Mouse (Mus musculus): ENCODE results near the gene Itpr1.

DNA sequence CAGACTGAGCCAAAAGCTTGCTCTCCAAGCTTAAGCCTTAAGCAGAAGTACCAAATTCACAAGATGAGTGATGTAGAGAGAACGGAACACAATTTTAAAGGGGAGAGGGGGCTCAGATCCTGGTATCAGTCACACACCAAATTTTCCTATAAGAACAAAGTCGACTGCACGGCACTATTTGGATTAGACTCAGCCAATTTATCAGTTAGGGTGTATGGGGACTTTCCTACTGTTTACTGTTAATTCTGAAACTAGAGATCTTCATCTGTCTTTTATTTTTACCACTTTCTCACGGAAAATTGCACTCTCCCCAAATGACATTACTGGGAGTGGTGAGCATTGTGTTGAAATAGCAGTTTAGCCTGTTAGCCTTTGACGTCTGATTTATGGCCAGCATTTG, 269.6 kb downstream of the Itpr1 start:
- no peak for TF ChIP-seq POLR2A (IDR thresholded peaks at IDR 0.05; ENCODE audit: low read depth, low read length)
- TF ChIP-seq CTCF (conservative IDR thresholded peaks at IDR 0.05; ENCODE audit: insufficient read depth, insufficient read length, low read depth, low read length) = no peak
